Mouse (Mus musculus): ENCODE data around the gene Lrrc19. TPM values are rescaled to one million over a fixed set of nuclear protein-coding genes. Genes with fewer than 3 reads are reported as not detected.

Lrrc19 gene
- polyA plus RNA-seq, 1 experiment from 2014 or later: 1.0 TPM

MicroRNAs within 50 kb of the gene (microRNA counts, 519-probe panel; counts per million panel counts)
- microRNA mmu-miR-872: 4,837 counts per million, percentile 89 among the panel's probes with 10 or more counts

Small RNA genes within 50 kb of the gene (microRNA-seq; reads per million reads assigned to microRNA genes)
- gene Mir872: 3,851 reads per million, percentile 87 among the genes with 10 or more reads in this experiment

Other genes with a start within 250 kb of the Lrrc19 start
- gene Gm10306, start 93.6 kb downstream of the Lrrc19 start, polyA plus RNA-seq (2016; fragmentation: Nextera tagmentation; extraction: Ambion mirVana): not detected in 2 replicates
- gene Caap1, start 93.3 kb downstream of the Lrrc19 start, polyA plus RNA-seq (2016; fragmentation: Nextera tagmentation; extraction: Ambion mirVana): 35.0 and 37.3 TPM in 2 replicates
- 90.2 and 95.2 TPM in 2 replicates for gene Plaa, start 46.9 kb downstream of the Lrrc19 start, polyA plus RNA-seq (2016; fragmentation: Nextera tagmentation; extraction: Ambion mirVana)
- 48.0 and 52.9 TPM in 2 replicates for gene Ift74, start 35.7 kb downstream of the Lrrc19 start, polyA plus RNA-seq (2016; fragmentation: Nextera tagmentation; extraction: Ambion mirVana)
- 8.7 and 9.8 TPM in 2 replicates for gene Tek, start 89.1 kb upstream of the Lrrc19 start, polyA plus RNA-seq (2016; fragmentation: Nextera tagmentation; extraction: Ambion mirVana)